Mouse (Mus musculus): ENCODE data around the gene Ercc1. TPM values are rescaled to one million over a fixed set of nuclear protein-coding genes. Genes with fewer than 3 reads are reported as not detected.
A peak's percentile ranks its signal among the peaks of the same experiment; 100 is the strongest.

Gene Ercc1
- total and polyA plus RNA-seq, 3 experiments: 22.2 to 37.5 TPM; not detected in 1

GRCm38 (mm10) chr7:19303770-19304169 lies 40.8 kb upstream of the Ercc1 start:
- H3K9ac ChIP-seq (ENCODE audit: control insufficient read depth, low read depth, low read length, poor library complexity, severe bottlenecking): peak overlapping the region; percentile 58
- no peaks in the 10 kb centered on the region for H3K27me3 ChIP-seq (ENCODE audit: control insufficient read depth in 1 of 2, insufficient read depth in 2 of 2, low read length in 2 of 2)
- peak; percentile 80 for DNase-seq (ENCODE audit: low read depth, low spot score)

GRCm38 (mm10) chr7:19304501-19305412 lies 39.8 kb upstream of the Ercc1 start:
- no peak for TF ChIP-seq RCOR1 (IDR thresholded peaks at IDR 0.05; ENCODE audit: low read depth, low read length)
- no peak for TF ChIP-seq JUND (IDR thresholded peaks at IDR 0.05; ENCODE audit: low read depth, low read length)
- no peak for TF ChIP-seq ETS1 (IDR thresholded peaks at IDR 0.05; ENCODE audit: low read depth, low read length)
- no peak for TF ChIP-seq CHD1 (IDR thresholded peaks at IDR 0.05; ENCODE audit: low read depth, low read length)
- TF ChIP-seq MEF2A (IDR thresholded peaks at IDR 0.05; ENCODE audit: extremely low read depth, insufficient replicate concordance, low read depth, low read length, poor library complexity, severe bottlenecking): no peak
- TF ChIP-seq HCFC1 (IDR thresholded peaks at IDR 0.05; ENCODE audit: low read depth, low read length): no peak
- no peak for TF ChIP-seq EP300 (IDR thresholded peaks at IDR 0.05; ENCODE audit: low read depth in 1 of 2, low read length in 2 of 2)
- TF ChIP-seq TCF12 (IDR thresholded peaks at IDR 0.05; ENCODE audit: low read depth, low read length): no peak
- no peak for TF ChIP-seq ELF1 (IDR thresholded peaks at IDR 0.05; ENCODE audit: low read depth, low read length)
- TF ChIP-seq TBP (IDR thresholded peaks at IDR 0.05; ENCODE audit: low read depth, low read length): no peak
- TF ChIP-seq TAL1 (IDR thresholded peaks at IDR 0.05; ENCODE audit: low read length): no peak
- no peak for TF ChIP-seq NRF1 (IDR thresholded peaks at IDR 0.05; ENCODE audit: insufficient read depth, low read depth, low read length, poor library complexity, severe bottlenecking)
- no peak for TF ChIP-seq E2F4 (IDR thresholded peaks at IDR 0.05; ENCODE audit: borderline replicate concordance, low read depth, low read length)
- TF ChIP-seq NELFE (IDR thresholded peaks at IDR 0.05; ENCODE audit: low read depth, low read length): no peak
- TF ChIP-seq ZNF384 (IDR thresholded peaks at IDR 0.05; ENCODE audit: low read depth, low read length): no peak
- H3K4me3 ChIP-seq (ENCODE audit: control insufficient read depth in 1 of 2, insufficient read depth in 1 of 2, low read depth in 2 of 2, low read length in 2 of 2): no peak overlapping the region
- H3K36me3 ChIP-seq (ENCODE audit: control insufficient read depth in 1 of 2, insufficient read depth in 2 of 2, low read length in 2 of 2): peaks cover 0 to 4% of the 10 kb centered on the region in 2 experiments; a peak in 1 of 4 replicates
- H3K9ac ChIP-seq (ENCODE audit: control insufficient read depth, low read depth, low read length, poor library complexity, severe bottlenecking): no peak overlapping the region
- H3K79me2 ChIP-seq (ENCODE audit: control insufficient read depth, insufficient read depth, low read length, poor library complexity): no peaks in the 10 kb centered on the region; the same call in 1 of the 2 replicates
- H3K4me1 ChIP-seq (ENCODE audit: control insufficient read depth in 1 of 2, insufficient read depth in 2 of 2, low read length in 2 of 2): peaks cover 3 to 16% of the 10 kb centered on the region in 2 experiments; a peak in 3 of 4 replicates
- H3K27me3 ChIP-seq (ENCODE audit: control insufficient read depth in 1 of 2, insufficient read depth in 2 of 2, low read length in 2 of 2): no peaks in the 10 kb centered on the region
- H3K9me3 ChIP-seq (replicated peaks; ENCODE audit: insufficient read depth, low read length): no peaks in the 10 kb centered on the region
- DNase-seq (ENCODE audit: low read depth, low spot score): no peak
- no peak overlapping the region for H3K27ac ChIP-seq (ENCODE audit: control insufficient read depth, low read depth, low read length)

More at GRCm38 (mm10) chr7:19303770-19304169, 40.8 kb upstream of the Ercc1 start:
- Histone ChIP-seq H3K4me1 (ENCODE audit: control insufficient read depth in 1 of 2, insufficient read depth in 2 of 2, low read length in 2 of 2) (peaks cover 3 to 16% of the 10 kb centered on the region in 2 experiments; a peak in 3 of 4 replicates), H3K9me3 (replicated peaks; ENCODE audit: insufficient read depth, low read length) (no peaks in the 10 kb centered on the region), H3K27ac (ENCODE audit: control insufficient read depth, low read depth, low read length) (no peak overlapping the region), H3K79me2 (ENCODE audit: control insufficient read depth, insufficient read depth, low read length, poor library complexity) (no peaks in the 10 kb centered on the region; the same call in 1 of the 2 replicates), H3K4me3 (ENCODE audit: control insufficient read depth in 1 of 2, insufficient read depth in 1 of 2, low read depth in 2 of 2, low read length in 2 of 2) (peak overlapping the region; percentile 23 to 52), H3K36me3 (ENCODE audit: control insufficient read depth in 1 of 2, insufficient read depth in 2 of 2, low read length in 2 of 2) (peaks cover 0 to 4% of the 10 kb centered on the region in 2 experiments; a peak in 1 of 4 replicates)
- TF ChIP-seq SIN3A (IDR thresholded peaks at IDR 0.05; ENCODE audit: low read length): 0 out of 2 replicates have a peak, but pooled peaks have one; percentile 38
- TF ChIP-seq CTCF (IDR thresholded peaks at IDR 0.05 in 2 of 3, conservative IDR thresholded peaks at IDR 0.05 in 1 of 3; ENCODE audit: control insufficient read depth in 1 of 3, insufficient read depth in 1 of 3, low read depth in 2 of 3, low read length in 3 of 3, poor library complexity in 1 of 3, severe bottlenecking in 1 of 3): peak; percentile 65 to 98 (median 81); a peak in 5 of 6 replicates
- TF ChIP-seq SMC3 (IDR thresholded peaks at IDR 0.05; ENCODE audit: low read depth, low read length): peak; percentile 61
- peak; percentile 25 for TF ChIP-seq RAD21 (IDR thresholded peaks at IDR 0.05; ENCODE audit: low read depth, low read length)
- no peak for TF ChIP-seq NRF1 (IDR thresholded peaks at IDR 0.05; ENCODE audit: insufficient read depth, low read depth, low read length, poor library complexity, severe bottlenecking)
- TF ChIP-seq MAZ (IDR thresholded peaks at IDR 0.05; ENCODE audit: low read depth, low read length): peak; percentile 83; the same call in 1 of the 2 replicates
- no peak for TF ChIP-seq MEF2A (IDR thresholded peaks at IDR 0.05; ENCODE audit: extremely low read depth, insufficient replicate concordance, low read depth, low read length, poor library complexity, severe bottlenecking)
